Mouse (Mus musculus): Measurements from ENCODE around the gene Mad1l1.

- no peak for TF ChIP-seq CTCF (IDR thresholded peaks at IDR 0.05; ENCODE audit: extremely low read depth, insufficient read depth, insufficient read length, insufficient replicate concordance)
- TF ChIP-seq POLR2A (IDR thresholded peaks at IDR 0.05; ENCODE audit: low read depth, low read length): no peak
These were observed 102.1 kb downstream of the Mad1l1 start for GRCm38 (mm10) chr5:140219252-140219651.

Measured in spleen, adult 2 months (tissue).